Mouse (Mus musculus) neural tube, embryonic 13.5 days (tissue): ENCODE results near the gene Il1b. TPM values are rescaled to one million over a fixed set of nuclear protein-coding genes. Genes with fewer than 3 reads are reported as not detected.

Experiments used
- ATAC-seq: fragments of 200-750 bp; cut with Nextera tagmentation; 2 replicates; pipeline ENCODE4 v1.8.0; 2017; ENCODE audit warnings: low read depth, mild to moderate bottlenecking, moderate TSS enrichment, moderate library complexity
- H3K27ac ChIP-seq: fragments of 300-500 bp; sonication (generic); replicated peaks from 2 replicates; pipeline ENCODE4 v1.5.1; 2015; ENCODE audit warnings: moderate library complexity, mild to moderate bottlenecking, inconsistent platforms
- H3K27me3 ChIP-seq: fragments of 300-500 bp; sonication (generic); 2 replicates; pipeline ENCODE4 v1.6.1; 2015; ENCODE audit warnings: mild to moderate bottlenecking, inconsistent platforms
- H3K36me3 ChIP-seq: fragments of 300-500 bp; sonication (generic); 2 replicates; pipeline ENCODE4 v1.6.1; 2015; ENCODE audit warnings: mild to moderate bottlenecking, inconsistent platforms
- H3K4me1 ChIP-seq: fragments of 300-500 bp; sonication (generic); replicated peaks from 2 replicates; pipeline ENCODE4 v1.6.1; 2015; ENCODE audit warnings: inconsistent platforms
- H3K4me2 ChIP-seq: fragments of 300-500 bp; sonication (generic); 2 replicates; pipeline ENCODE4 v1.6.1; 2015; ENCODE audit warnings: inconsistent platforms, mild to moderate bottlenecking, moderate library complexity
- H3K4me3 ChIP-seq: fragments of 300-500 bp; sonication (generic); 2 replicates; pipeline ENCODE4 v1.5.1; 2015; ENCODE audit warnings: mild to moderate bottlenecking, inconsistent platforms
- H3K9ac ChIP-seq: fragments of 300-500 bp; sonication (generic); 2 replicates; pipeline ENCODE4 v1.6.1; 2015; ENCODE audit warnings: moderate library complexity, mild to moderate bottlenecking, inconsistent platforms
- H3K9me3 ChIP-seq: fragments of 300-500 bp; sonication (generic); 2 replicates; pipeline ENCODE4 v1.6.1; 2016; ENCODE audit warnings: inconsistent platforms
- WGBS: fragments of 180-500 bp; shearing (Covaris S2); methylation state at CpG from one replicate; pipeline ENCODE4 v1.1.7; 2015; 5-methylcytosine and 5-hydroxymethylcytosine counted together
- polyA plus RNA-seq: library from polyadenylated mRNA; unstranded; fragments of >200 nt; fragmentation: Nextera tagmentation; extraction: Ambion mirVana; gene quantifications from 2 replicates; pipeline ENCODE4 v1.2.1, GENCODE M21; 2015

The Il1b gene
- polyA plus RNA-seq, 1 experiment from 2014 or later = 0.24 TPM

- Histone ChIP-seq H3K36me3 (no peaks in the 10 kb centered on the region), H3K4me3 (no peak overlapping the region), H3K4me2 (no peak overlapping the region), H3K4me1 (no peaks in the 10 kb centered on the region), H3K9ac (no peak overlapping the region), H3K27ac (no peak overlapping the region), H3K27me3 (no peaks in the 10 kb centered on the region), H3K9me3 (no peaks in the 10 kb centered on the region)
- WGBS = 46% methylated on average over 6 of the region's 6 CpGs
- ATAC-seq = no peak
Observed at GRCm38 (mm10) chr2:129393524-129393923, 22.6 kb upstream of the Il1b start.

- H3K36me3 ChIP-seq = no peaks in the 10 kb centered on the region
- no peaks in the 10 kb centered on the region for H3K4me1 ChIP-seq
Observed at GRCm38 (mm10) chr2:129390161-129390560, 19.2 kb upstream of the Il1b start.

GRCm38 (mm10) chr2:129389323-129389722 lies 18.4 kb upstream of the Il1b start:
- H3K9me3 ChIP-seq = no peaks in the 10 kb centered on the region
- no peak overlapping the region for H3K4me3 ChIP-seq
- H3K4me1 ChIP-seq = no peaks in the 10 kb centered on the region
- no peak overlapping the region for H3K4me2 ChIP-seq
- H3K27ac ChIP-seq = no peak overlapping the region
- no peak overlapping the region for H3K9ac ChIP-seq
- 81% methylated on average over 2 of the region's 2 CpGs for WGBS
- H3K36me3 ChIP-seq = no peaks in the 10 kb centered on the region
- ATAC-seq = no peak
- no peaks in the 10 kb centered on the region for H3K27me3 ChIP-seq

More at GRCm38 (mm10) chr2:129390161-129390560, 19.2 kb upstream of the Il1b start:
- Histone ChIP-seq H3K9ac (no peak overlapping the region), H3K27ac (no peak overlapping the region), H3K27me3 (no peaks in the 10 kb centered on the region), H3K4me2 (no peak overlapping the region), H3K9me3 (no peaks in the 10 kb centered on the region), H3K4me3 (no peak overlapping the region)
- 90% methylated on average over 5 of the region's 5 CpGs for WGBS
- no peak for ATAC-seq

- H3K9ac ChIP-seq = no peak overlapping the region
- no peaks in the 10 kb centered on the region for H3K4me1 ChIP-seq
- no peak overlapping the region for H3K4me2 ChIP-seq
- H3K4me3 ChIP-seq = no peak overlapping the region
- ATAC-seq = no peak
- WGBS = 90% methylated on average over 3 of the region's 3 CpGs
- no peaks in the 10 kb centered on the region for H3K36me3 ChIP-seq
- H3K9me3 ChIP-seq = no peaks in the 10 kb centered on the region
- no peak overlapping the region for H3K27ac ChIP-seq
- H3K27me3 ChIP-seq = no peaks in the 10 kb centered on the region
Observed at GRCm38 (mm10) chr2:129385331-129385730, 14.4 kb upstream of the Il1b start.

GRCm38 (mm10) chr2:129384272-129384660 lies 13.3 kb upstream of the Il1b start:
- H3K9ac ChIP-seq = no peak overlapping the region
- no peaks in the 10 kb centered on the region for H3K4me1 ChIP-seq
- H3K27me3 ChIP-seq = no peaks in the 10 kb centered on the region
- ATAC-seq = no peak
- no peaks in the 10 kb centered on the region for H3K9me3 ChIP-seq
- H3K36me3 ChIP-seq = no peaks in the 10 kb centered on the region
- no peak overlapping the region for H3K27ac ChIP-seq
- WGBS = 87% methylated on average over 8 of the region's 8 CpGs
- no peak overlapping the region for H3K4me2 ChIP-seq
- H3K4me3 ChIP-seq = no peak overlapping the region

- no peaks in the 10 kb centered on the region for H3K36me3 ChIP-seq
- no peak overlapping the region for H3K9ac ChIP-seq
- H3K4me2 ChIP-seq = no peak overlapping the region
- no peak overlapping the region for H3K4me3 ChIP-seq
- H3K4me1 ChIP-seq = no peaks in the 10 kb centered on the region
- 88% methylated on average over 8 of the region's 8 CpGs for WGBS
- no peak for ATAC-seq
- no peaks in the 10 kb centered on the region for H3K27me3 ChIP-seq
- H3K27ac ChIP-seq = no peak overlapping the region
- no peaks in the 10 kb centered on the region for H3K9me3 ChIP-seq
Observed at GRCm38 (mm10) chr2:129383512-129384271, 12.8 kb upstream of the Il1b start.

GRCm38 (mm10) chr2:129380746-129381474 lies 10.0 kb upstream of the Il1b start:
- H3K4me1 ChIP-seq = no peaks in the 10 kb centered on the region
- no peak overlapping the region for H3K4me3 ChIP-seq
- no peak overlapping the region for H3K27ac ChIP-seq
- no peaks in the 10 kb centered on the region for H3K9me3 ChIP-seq
- H3K4me2 ChIP-seq = no peak overlapping the region
- H3K9ac ChIP-seq = no peak overlapping the region
- WGBS = 89% methylated on average over 5 of the region's 5 CpGs
- no peaks in the 10 kb centered on the region for H3K36me3 ChIP-seq
- no peaks in the 10 kb centered on the region for H3K27me3 ChIP-seq
- ATAC-seq = no peak

- Histone ChIP-seq H3K4me1 (no peaks in the 10 kb centered on the region), H3K27ac (no peak overlapping the region), H3K4me3 (no peak overlapping the region), H3K9ac (no peak overlapping the region), H3K36me3 (no peaks in the 10 kb centered on the region), H3K4me2 (no peak overlapping the region), H3K27me3 (no peaks in the 10 kb centered on the region), H3K9me3 (no peaks in the 10 kb centered on the region)
- ATAC-seq = no peak
- 73% methylated on average over 5 of the region's 5 CpGs for WGBS
Observed at GRCm38 (mm10) chr2:129380211-129380610, 9.3 kb upstream of the Il1b start.

- Histone ChIP-seq H3K4me1 (no peaks in the 10 kb centered on the region), H3K27ac (no peak overlapping the region), H3K9ac (no peak overlapping the region), H3K36me3 (no peaks in the 10 kb centered on the region), H3K4me2 (no peak overlapping the region), H3K27me3 (no peaks in the 10 kb centered on the region), H3K9me3 (no peaks in the 10 kb centered on the region), H3K4me3 (no peak overlapping the region)
- 88% methylated on average over 4 of the region's 4 CpGs for WGBS
- no peak for ATAC-seq
Observed at GRCm38 (mm10) chr2:129373307-129373706, 2.4 kb upstream of the Il1b start.

GRCm38 (mm10) chr2:129369615-129370014 lies 1.3 kb downstream of the Il1b start:
- no peak overlapping the region for H3K9ac ChIP-seq
- H3K27ac ChIP-seq = no peak overlapping the region
- WGBS = 75% methylated on average over 3 of the region's 3 CpGs
- H3K4me1 ChIP-seq = no peaks in the 10 kb centered on the region
- ATAC-seq = no peak
- no peaks in the 10 kb centered on the region for H3K36me3 ChIP-seq
- H3K9me3 ChIP-seq = no peaks in the 10 kb centered on the region
- no peaks in the 10 kb centered on the region for H3K27me3 ChIP-seq
- no peak overlapping the region for H3K4me2 ChIP-seq
- no peak overlapping the region for H3K4me3 ChIP-seq

GRCm38 (mm10) chr2:129368795-129369194 lies 2.1 kb downstream of the Il1b start:
- H3K27ac ChIP-seq = no peak overlapping the region
- no peaks in the 10 kb centered on the region for H3K9me3 ChIP-seq
- no peaks in the 10 kb centered on the region for H3K36me3 ChIP-seq
- H3K4me3 ChIP-seq = no peak overlapping the region
- WGBS = 91% methylated on average over 5 of the region's 5 CpGs
- H3K4me2 ChIP-seq = no peak overlapping the region
- no peak overlapping the region for H3K9ac ChIP-seq
- no peaks in the 10 kb centered on the region for H3K27me3 ChIP-seq
- no peaks in the 10 kb centered on the region for H3K4me1 ChIP-seq
- no peak for ATAC-seq

GRCm38 (mm10) chr2:129368106-129368505 lies 2.8 kb downstream of the Il1b start:
- ATAC-seq = no peak
- no peak overlapping the region for H3K4me2 ChIP-seq
- no peaks in the 10 kb centered on the region for H3K4me1 ChIP-seq
- H3K36me3 ChIP-seq = no peaks in the 10 kb centered on the region
- H3K27ac ChIP-seq = no peak overlapping the region
- H3K4me3 ChIP-seq = no peak overlapping the region
- no peaks in the 10 kb centered on the region for H3K9me3 ChIP-seq
- 77% methylated on average over 2 of the region's 2 CpGs for WGBS
- H3K27me3 ChIP-seq = no peaks in the 10 kb centered on the region
- H3K9ac ChIP-seq = no peak overlapping the region
